Mouse (Mus musculus): ENCODE measurements around the gene Sh3kbp1. TPM values are rescaled to one million over a fixed set of nuclear protein-coding genes. Genes with fewer than 3 reads are reported as not detected.

The Sh3kbp1 gene
- polyA plus RNA-seq, 1 experiment from 2014 or later, result 166 TPM

DNA sequence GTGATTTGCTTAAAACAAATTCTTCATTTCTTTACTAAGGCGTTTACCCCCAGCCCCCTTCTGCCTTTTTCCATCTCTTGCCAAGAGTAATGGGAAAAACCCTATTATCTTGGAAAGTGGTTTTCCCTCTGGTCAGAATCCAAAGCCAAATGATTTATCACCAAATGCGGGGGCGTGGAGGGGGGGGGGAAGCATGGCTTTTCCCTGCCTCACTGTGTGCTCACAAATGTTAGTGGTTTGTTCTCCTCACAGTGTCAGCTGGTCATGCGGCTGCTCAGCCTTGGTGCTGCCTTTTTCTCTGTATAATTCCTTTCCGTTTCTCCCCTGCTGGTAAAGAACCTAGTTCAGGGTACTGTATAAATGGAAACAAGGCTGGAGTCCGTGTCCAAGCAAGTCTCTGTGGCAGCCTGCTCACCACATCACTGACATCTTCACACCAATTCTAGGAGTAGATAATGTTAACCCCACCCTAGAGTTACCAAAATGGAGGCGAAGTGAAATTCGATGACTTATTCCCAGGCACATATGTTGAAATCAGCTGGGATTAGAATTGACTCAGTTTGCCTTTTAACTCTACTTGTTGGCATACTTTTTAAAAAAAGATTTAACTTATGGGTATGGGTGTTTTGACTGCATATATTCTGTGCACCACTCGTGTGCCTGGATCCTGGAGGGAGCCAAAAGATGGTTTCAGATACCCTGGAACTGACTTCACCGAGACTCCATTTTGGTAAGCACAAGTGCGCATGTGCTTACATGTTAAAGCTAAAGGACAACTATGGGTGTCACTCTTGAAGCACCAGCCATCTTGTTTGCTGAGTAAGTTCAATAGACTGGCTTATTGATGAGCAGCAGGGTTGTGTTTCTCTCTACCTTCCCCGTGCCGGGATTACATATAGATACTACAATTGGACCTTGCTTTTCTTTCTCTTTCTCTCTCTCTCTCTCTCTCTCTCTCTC is 84.3 kb downstream of the Sh3kbp1 start:
- Histone ChIP-seq H3K36me3 (ENCODE audit: control insufficient read depth, insufficient read depth) (no peaks in the 10 kb centered on the region), H3K9ac (ENCODE audit: low read length) (no peak overlapping the region), H3K4me3 (ENCODE audit: low read length) (no peak overlapping the region), H3K4me1 (ENCODE audit: control insufficient read depth, insufficient read depth, low read length) (peaks cover 13% of the 10 kb centered on the region), H3K9me3 (replicated peaks; ENCODE audit: control insufficient read depth, low read length) (no peaks in the 10 kb centered on the region), H3K27ac (ENCODE audit: low read length) (no peak overlapping the region), H3K4me2 (ENCODE audit: low read depth, low read length) (no peak overlapping the region), H3K27me3 (ENCODE audit: control insufficient read depth, insufficient read depth, low read length) (no peaks in the 10 kb centered on the region)
- 76% methylated on average over 13 of the region's 13 CpGs for WGBS
- no peak for ATAC-seq (replicated peaks; ENCODE audit: extremely low read depth, insufficient read depth, low FRiP score)

DNA sequence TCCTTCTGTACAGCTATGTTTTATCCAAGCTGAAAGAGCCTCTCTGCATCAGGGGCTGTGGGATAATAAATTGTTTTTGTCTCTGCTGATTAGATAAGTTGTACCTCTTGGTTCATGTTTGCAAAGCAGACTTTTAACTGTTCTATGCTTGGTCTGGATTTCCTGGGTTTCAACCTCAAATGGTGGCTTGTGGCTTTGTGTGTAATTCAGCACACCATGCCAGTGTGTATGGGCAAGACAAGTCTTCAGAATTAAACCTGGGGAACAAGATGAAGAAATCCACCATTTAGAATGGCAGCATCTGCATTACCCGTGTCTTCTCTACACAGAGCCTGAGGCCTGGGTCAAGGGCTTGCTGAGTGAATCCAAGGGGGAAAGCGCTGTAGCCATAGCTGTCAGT is 86.1 kb downstream of the Sh3kbp1 start:
- H3K27ac ChIP-seq (ENCODE audit: low read length), result no peak overlapping the region
- no peak overlapping the region for H3K9ac ChIP-seq (ENCODE audit: low read length)
- 66% methylated on average over 2 of the region's 2 CpGs for WGBS
- no peaks in the 10 kb centered on the region for H3K27me3 ChIP-seq (ENCODE audit: control insufficient read depth, insufficient read depth, low read length)
- no peak overlapping the region for H3K4me2 ChIP-seq (ENCODE audit: low read depth, low read length)
- no peak overlapping the region for H3K4me3 ChIP-seq (ENCODE audit: low read length)
- peaks cover 11% of the 10 kb centered on the region for H3K4me1 ChIP-seq (ENCODE audit: control insufficient read depth, insufficient read depth, low read length)
- no peaks in the 10 kb centered on the region for H3K9me3 ChIP-seq (replicated peaks; ENCODE audit: control insufficient read depth, low read length)
- no peak for ATAC-seq (replicated peaks; ENCODE audit: extremely low read depth, insufficient read depth, low FRiP score)
- no peaks in the 10 kb centered on the region for H3K36me3 ChIP-seq (ENCODE audit: control insufficient read depth, insufficient read depth)

DNA sequence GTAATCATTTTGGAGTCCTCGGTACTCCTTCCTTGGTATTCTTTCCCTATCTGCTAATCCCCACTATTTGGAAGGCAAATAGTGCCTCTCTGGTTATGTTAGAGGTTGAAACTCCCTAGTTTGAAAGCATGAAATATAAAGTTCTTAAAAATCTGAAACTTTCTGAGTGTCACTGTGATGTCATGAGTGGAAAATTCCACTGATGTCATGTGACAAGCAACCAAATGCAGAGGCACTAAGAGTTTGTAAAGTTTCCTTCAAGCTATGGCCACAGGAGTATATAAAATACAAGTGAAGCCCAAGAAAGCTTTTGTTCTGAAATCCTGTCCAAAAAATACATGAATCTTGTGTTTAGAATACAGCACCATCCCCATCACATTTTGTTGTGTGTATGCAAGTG is 94.3 kb downstream of the Sh3kbp1 start:
- Histone ChIP-seq H3K9ac (ENCODE audit: low read length) (no peak overlapping the region), H3K36me3 (ENCODE audit: control insufficient read depth, insufficient read depth) (no peaks in the 10 kb centered on the region), H3K27me3 (ENCODE audit: control insufficient read depth, insufficient read depth, low read length) (no peaks in the 10 kb centered on the region), H3K4me1 (ENCODE audit: control insufficient read depth, insufficient read depth, low read length) (no peaks in the 10 kb centered on the region), H3K4me3 (ENCODE audit: low read length) (no peak overlapping the region), H3K27ac (ENCODE audit: low read length) (no peak overlapping the region), H3K4me2 (ENCODE audit: low read depth, low read length) (no peak overlapping the region), H3K9me3 (replicated peaks; ENCODE audit: control insufficient read depth, low read length) (no peaks in the 10 kb centered on the region)
- no peak for ATAC-seq (replicated peaks; ENCODE audit: extremely low read depth, insufficient read depth, low FRiP score)
- 73% methylated on average over 1 of the region's 1 CpGs for WGBS

DNA sequence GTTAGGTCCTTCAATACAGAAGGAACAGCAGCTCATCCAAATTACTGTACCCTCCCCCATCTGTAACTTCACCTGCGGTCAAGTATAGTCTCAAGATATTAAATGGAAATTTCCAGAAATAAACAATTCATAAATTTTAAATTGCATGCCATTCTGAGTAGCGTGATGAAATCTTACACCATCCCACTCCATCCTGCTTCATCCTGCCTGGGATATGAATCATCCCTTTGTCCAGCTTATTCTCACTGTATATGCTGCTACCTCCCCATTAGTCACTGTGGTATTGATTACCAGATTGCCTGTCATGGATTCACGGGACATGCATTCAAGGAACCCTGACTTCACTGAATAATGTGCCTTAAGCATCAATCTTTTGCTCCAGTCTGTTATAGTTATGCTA is 104.3 kb downstream of the Sh3kbp1 start:
- ATAC-seq (replicated peaks; ENCODE audit: extremely low read depth, insufficient read depth, low FRiP score), result no peak
- no peaks in the 10 kb centered on the region for H3K9me3 ChIP-seq (replicated peaks; ENCODE audit: control insufficient read depth, low read length)
- no peak overlapping the region for H3K4me2 ChIP-seq (ENCODE audit: low read depth, low read length)
- H3K4me1 ChIP-seq (ENCODE audit: control insufficient read depth, insufficient read depth, low read length), result no peaks in the 10 kb centered on the region
- no peaks in the 10 kb centered on the region for H3K27me3 ChIP-seq (ENCODE audit: control insufficient read depth, insufficient read depth, low read length)
- no peaks in the 10 kb centered on the region for H3K36me3 ChIP-seq (ENCODE audit: control insufficient read depth, insufficient read depth)
- H3K27ac ChIP-seq (ENCODE audit: low read length), result no peak overlapping the region
- 76% methylated on average over 3 of the region's 3 CpGs for WGBS
- H3K9ac ChIP-seq (ENCODE audit: low read length), result no peak overlapping the region
- no peak overlapping the region for H3K4me3 ChIP-seq (ENCODE audit: low read length)

DNA sequence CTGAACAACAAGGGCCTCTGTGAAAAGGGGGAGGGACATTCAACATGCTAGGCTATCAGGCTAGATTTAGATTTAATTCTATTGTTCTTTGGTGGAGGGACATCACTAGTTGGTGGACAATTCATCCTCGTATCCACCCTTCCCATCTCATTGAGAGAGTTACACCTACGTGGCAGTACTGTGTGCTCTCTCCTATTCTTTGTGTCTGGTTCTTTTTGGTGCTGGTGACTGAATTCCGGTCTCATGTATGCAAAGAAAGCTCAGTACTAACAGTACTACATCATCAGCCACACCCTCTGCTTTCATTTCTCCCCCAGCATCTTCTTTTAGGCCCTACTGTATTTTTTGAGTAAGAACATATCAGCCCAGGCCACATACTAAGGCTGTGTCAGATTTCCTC is 105.8 kb downstream of the Sh3kbp1 start:
- Histone ChIP-seq H3K27me3 (ENCODE audit: control insufficient read depth, insufficient read depth, low read length) (no peaks in the 10 kb centered on the region), H3K4me1 (ENCODE audit: control insufficient read depth, insufficient read depth, low read length) (no peaks in the 10 kb centered on the region), H3K9me3 (replicated peaks; ENCODE audit: control insufficient read depth, low read length) (no peaks in the 10 kb centered on the region), H3K9ac (ENCODE audit: low read length) (no peak overlapping the region), H3K36me3 (ENCODE audit: control insufficient read depth, insufficient read depth) (no peaks in the 10 kb centered on the region), H3K4me2 (ENCODE audit: low read depth, low read length) (no peak overlapping the region), H3K4me3 (ENCODE audit: low read length) (no peak overlapping the region), H3K27ac (ENCODE audit: low read length) (no peak overlapping the region)
- ATAC-seq (replicated peaks; ENCODE audit: extremely low read depth, insufficient read depth, low FRiP score), result no peak
- WGBS, result 69% methylated on average over 3 of the region's 3 CpGs

DNA sequence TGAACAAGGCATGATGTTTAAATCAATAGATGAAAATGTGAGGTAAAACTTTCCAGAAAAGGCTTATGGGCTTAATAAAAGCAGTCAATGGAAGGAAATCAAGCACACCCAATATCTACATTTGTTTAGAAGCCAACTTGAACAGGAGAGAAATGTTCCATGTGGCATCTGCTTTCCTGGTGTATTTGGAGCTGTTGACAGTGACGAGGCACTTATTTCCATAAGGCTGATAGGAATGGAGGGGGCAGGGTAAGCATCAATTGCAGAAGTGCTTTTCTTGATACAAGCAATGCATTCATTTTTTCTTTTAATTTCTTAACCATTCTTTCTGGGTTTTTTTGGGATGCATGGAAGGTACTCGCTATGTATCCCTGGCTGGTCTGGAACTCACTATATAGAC is 106.9 kb downstream of the Sh3kbp1 start:
- no peaks in the 10 kb centered on the region for H3K27me3 ChIP-seq (ENCODE audit: control insufficient read depth, insufficient read depth, low read length)
- H3K9me3 ChIP-seq (replicated peaks; ENCODE audit: control insufficient read depth, low read length), result no peaks in the 10 kb centered on the region
- 68% methylated on average over 2 of the region's 2 CpGs for WGBS
- no peak overlapping the region for H3K9ac ChIP-seq (ENCODE audit: low read length)
- H3K4me3 ChIP-seq (ENCODE audit: low read length), result no peak overlapping the region
- H3K4me2 ChIP-seq (ENCODE audit: low read depth, low read length), result no peak overlapping the region
- H3K4me1 ChIP-seq (ENCODE audit: control insufficient read depth, insufficient read depth, low read length), result no peaks in the 10 kb centered on the region
- no peaks in the 10 kb centered on the region for H3K36me3 ChIP-seq (ENCODE audit: control insufficient read depth, insufficient read depth)
- no peak for ATAC-seq (replicated peaks; ENCODE audit: extremely low read depth, insufficient read depth, low FRiP score)
- no peak overlapping the region for H3K27ac ChIP-seq (ENCODE audit: low read length)

DNA sequence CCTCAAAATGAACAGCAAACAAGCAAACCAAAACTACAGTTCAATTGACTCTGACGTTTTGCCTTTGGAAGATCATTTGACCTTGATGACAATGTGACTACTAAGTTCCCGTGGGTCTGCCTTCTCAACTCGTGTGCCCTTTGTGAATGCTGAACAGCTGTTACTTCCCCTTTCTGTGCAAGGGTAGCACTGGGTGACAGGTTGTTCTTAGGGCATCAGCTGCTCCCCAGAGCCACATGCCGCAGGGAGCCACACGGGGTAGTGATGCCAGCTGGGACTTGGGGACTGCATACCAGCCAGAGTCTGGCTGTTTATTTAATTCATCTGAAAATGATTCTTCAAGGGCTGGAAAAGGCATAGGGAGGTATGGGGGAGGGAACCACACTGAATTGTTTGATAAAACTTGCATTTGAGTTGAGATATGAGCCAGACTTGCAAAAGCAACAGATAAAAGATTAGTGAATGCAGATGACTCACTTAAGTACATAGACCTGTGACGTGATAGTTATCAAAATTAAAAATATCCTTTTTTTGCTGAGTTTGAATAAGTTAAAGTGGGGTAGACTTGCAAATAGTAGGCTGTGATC is 108.5 kb downstream of the Sh3kbp1 start:
- H3K4me2 ChIP-seq (ENCODE audit: low read depth, low read length), result no peak overlapping the region
- H3K9ac ChIP-seq (ENCODE audit: low read length), result no peak overlapping the region
- H3K27me3 ChIP-seq (ENCODE audit: control insufficient read depth, insufficient read depth, low read length), result no peaks in the 10 kb centered on the region
- 43% methylated on average over 6 of the region's 6 CpGs for WGBS
- no peaks in the 10 kb centered on the region for H3K36me3 ChIP-seq (ENCODE audit: control insufficient read depth, insufficient read depth)
- no peak overlapping the region for H3K27ac ChIP-seq (ENCODE audit: low read length)
- H3K9me3 ChIP-seq (replicated peaks; ENCODE audit: control insufficient read depth, low read length), result no peaks in the 10 kb centered on the region
- ATAC-seq (replicated peaks; ENCODE audit: extremely low read depth, insufficient read depth, low FRiP score), result no peak
- H3K4me3 ChIP-seq (ENCODE audit: low read length), result no peak overlapping the region
- no peaks in the 10 kb centered on the region for H3K4me1 ChIP-seq (ENCODE audit: control insufficient read depth, insufficient read depth, low read length)

DNA sequence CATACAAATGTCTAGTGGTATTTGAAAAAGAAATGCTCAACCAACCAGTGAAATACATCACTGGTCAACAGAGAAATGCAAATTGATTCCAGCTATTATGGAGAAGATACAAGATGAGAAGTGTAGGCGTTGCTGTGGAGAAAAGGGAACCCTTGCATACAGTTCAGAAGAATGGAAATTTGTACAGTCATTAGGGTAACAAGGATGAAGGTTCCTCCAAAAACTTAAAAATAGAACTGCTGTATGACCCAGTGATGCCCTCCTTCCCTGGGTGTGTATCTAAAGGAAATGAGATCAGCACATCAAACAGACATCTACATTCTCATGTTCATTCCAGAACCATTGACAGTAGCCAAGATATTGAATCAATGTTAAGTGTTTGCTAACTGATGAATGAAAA is 110.3 kb downstream of the Sh3kbp1 start:
- H3K9ac ChIP-seq (ENCODE audit: low read length), result no peak overlapping the region
- H3K4me3 ChIP-seq (ENCODE audit: low read length), result no peak overlapping the region
- 89% methylated on average over 1 of the region's 1 CpGs for WGBS
- H3K36me3 ChIP-seq (ENCODE audit: control insufficient read depth, insufficient read depth), result no peaks in the 10 kb centered on the region
- H3K4me1 ChIP-seq (ENCODE audit: control insufficient read depth, insufficient read depth, low read length), result no peaks in the 10 kb centered on the region
- no peaks in the 10 kb centered on the region for H3K9me3 ChIP-seq (replicated peaks; ENCODE audit: control insufficient read depth, low read length)
- H3K4me2 ChIP-seq (ENCODE audit: low read depth, low read length), result no peak overlapping the region
- H3K27ac ChIP-seq (ENCODE audit: low read length), result no peak overlapping the region
- no peaks in the 10 kb centered on the region for H3K27me3 ChIP-seq (ENCODE audit: control insufficient read depth, insufficient read depth, low read length)
- ATAC-seq (replicated peaks; ENCODE audit: extremely low read depth, insufficient read depth, low FRiP score), result no peak

DNA sequence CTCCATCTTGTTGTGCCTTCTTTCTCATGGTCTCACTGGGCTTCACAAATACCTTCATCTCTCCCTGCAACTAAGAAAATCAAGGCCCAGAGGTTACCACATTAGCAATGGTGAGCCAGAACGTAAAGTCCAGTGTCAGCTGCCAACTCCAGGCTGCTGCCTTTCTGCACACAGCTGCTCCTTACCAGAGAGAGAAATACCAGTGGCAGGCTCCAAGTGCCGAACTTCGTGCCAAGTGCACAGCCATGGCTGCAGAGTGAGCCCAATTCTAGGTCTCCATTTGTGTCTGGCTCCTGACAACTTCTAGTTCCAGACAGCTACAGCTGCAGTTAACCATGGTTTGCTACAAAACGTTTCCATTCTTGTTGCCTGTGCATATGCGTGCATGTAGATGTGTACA is 117.0 kb downstream of the Sh3kbp1 start:
- Histone ChIP-seq H3K4me1 (ENCODE audit: control insufficient read depth, insufficient read depth, low read length) (no peaks in the 10 kb centered on the region), H3K27me3 (ENCODE audit: control insufficient read depth, insufficient read depth, low read length) (no peaks in the 10 kb centered on the region), H3K9ac (ENCODE audit: low read length) (no peak overlapping the region), H3K9me3 (replicated peaks; ENCODE audit: control insufficient read depth, low read length) (no peaks in the 10 kb centered on the region), H3K4me2 (ENCODE audit: low read depth, low read length) (no peak overlapping the region), H3K4me3 (ENCODE audit: low read length) (no peak overlapping the region), H3K27ac (ENCODE audit: low read length) (no peak overlapping the region), H3K36me3 (ENCODE audit: control insufficient read depth, insufficient read depth) (no peaks in the 10 kb centered on the region)
- no peak for ATAC-seq (replicated peaks; ENCODE audit: extremely low read depth, insufficient read depth, low FRiP score)
- 58% methylated on average over 5 of the region's 5 CpGs for whole genome bisulfite sequencing
